Mouse (Mus musculus) urinary bladder, postnatal 10 days (tissue): Measurements from ENCODE around the gene Oip5.
"Not testable (repeated sequence)": the region's sequence is repeated elsewhere in the genome, so short reads cannot be mapped to it uniquely, and the experiment has no call there.

ENCODE experiments used
- DNase-seq: peaks from one replicate; pipeline ENCODE4 v3.0.0; 2022; ENCODE audit warnings: low spot score

Oip5 gene

DNA sequence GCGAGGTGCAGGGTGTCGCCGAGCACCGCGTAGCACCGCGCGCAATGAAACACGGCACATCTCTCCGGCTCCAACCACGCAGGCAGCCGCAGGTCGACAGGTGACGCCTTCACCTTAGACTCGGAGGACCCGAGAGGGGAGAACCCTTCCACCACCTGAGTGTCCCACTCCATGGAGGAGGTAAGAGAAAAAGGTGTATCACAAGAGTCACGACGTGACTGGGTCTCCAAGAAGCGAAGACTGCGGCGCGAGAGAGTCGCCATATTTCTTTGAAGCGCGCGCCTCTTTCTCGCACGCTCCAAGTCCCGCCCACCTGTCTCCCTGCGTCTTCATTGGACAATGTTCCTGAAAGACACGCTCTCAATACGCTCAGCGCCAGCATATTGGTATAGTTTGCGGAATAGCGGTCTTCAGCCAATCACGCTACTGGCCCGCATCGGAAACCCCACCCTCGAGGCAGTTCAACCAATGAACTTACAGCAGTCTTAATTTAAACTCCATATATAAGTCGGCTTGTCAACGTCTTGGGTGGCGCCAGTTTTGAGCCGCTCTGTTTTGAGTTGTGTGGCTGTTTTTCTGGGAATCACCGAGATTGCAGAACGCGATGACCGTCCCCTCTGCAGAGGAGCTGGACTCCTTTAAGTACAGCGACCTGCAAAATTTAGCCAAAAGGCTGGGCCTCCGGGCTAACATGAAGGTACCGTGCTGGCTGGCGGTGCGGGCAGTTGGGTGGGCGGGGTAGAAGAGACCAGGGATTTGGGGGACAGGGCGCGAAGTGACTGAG is at the start of gene Oip5, which contains the start of gene Nusap1:
Oip5 (minus strand) TSS at position 271 of the 784 bp plus-strand sequence.
Nusap1 (plus strand) TSS at position 100 of the 784 bp plus-strand sequence.
- peak; percentile 64 for DNase-seq

DNA sequence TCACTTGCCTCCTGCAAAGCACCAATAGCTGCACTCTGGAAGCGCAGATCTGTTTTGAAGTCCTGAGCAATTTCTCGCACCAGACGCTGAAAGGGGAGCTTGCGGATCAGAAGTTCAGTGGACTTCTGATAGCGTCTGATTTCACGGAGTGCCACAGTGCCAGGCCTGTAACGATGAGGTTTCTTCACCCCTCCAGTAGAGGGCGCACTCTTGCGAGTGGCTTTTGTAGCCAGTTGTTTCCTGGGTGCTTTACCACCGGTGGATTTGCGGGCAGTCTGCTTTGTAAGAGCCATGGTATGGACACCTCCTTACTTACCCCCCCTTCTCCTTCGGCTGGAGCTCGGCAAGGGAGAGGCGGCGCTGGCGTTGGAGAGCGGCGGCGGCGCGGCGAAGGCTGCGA is 47.5 kb upstream of the Oip5 start:
- not testable (repeated sequence) for DNase-seq

DNA sequence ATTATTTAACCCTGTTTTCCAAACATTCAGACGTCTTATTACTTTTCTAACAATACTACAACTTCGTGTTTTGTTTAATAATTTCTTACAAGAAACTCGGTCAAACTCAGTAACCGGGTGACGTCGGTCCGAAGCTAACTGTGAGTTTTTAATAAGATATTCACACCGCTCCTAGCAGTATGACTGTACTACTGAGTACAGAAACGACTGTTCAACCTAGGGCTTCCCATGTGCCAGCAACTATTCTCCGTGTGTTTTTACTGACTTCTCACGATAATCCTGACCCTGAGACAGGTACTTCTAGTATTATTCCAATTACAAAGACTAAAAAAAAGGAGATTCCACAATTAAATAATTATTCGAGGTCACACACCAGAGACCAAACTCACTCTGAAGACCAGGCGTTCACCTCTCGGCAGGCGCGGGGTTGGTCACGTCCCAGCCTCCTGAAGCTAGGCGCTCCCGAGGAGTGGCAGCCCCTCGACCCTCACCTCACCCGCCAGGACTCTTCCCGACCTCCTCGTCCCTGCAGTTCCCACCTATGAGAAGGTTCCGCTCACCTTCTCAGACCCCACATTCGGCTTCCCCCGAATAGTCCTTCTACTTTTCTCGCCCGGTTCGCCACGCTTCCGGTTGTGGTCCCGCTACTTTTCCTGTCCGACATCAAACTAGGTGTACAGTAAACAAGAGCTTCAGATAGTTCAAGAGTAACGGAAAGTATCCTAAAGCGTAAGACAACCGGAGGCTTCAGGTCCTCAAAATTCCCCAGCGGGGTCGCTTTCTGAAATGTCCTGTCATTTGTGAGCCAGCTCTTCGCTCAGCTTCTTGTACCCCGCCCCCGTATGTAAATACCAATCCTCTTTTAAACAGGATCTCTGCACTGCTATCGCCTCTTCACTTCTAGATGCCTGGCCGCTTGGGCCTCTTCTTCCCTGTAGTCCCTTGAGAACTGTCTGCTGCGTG is 44.2 kb upstream of the Oip5 start, which contains the start of gene Ndufaf1:
Ndufaf1 (minus strand) TSS at position 608 of the 963 bp plus-strand sequence.
- peak; percentile 23 for DNase-seq

DNA sequence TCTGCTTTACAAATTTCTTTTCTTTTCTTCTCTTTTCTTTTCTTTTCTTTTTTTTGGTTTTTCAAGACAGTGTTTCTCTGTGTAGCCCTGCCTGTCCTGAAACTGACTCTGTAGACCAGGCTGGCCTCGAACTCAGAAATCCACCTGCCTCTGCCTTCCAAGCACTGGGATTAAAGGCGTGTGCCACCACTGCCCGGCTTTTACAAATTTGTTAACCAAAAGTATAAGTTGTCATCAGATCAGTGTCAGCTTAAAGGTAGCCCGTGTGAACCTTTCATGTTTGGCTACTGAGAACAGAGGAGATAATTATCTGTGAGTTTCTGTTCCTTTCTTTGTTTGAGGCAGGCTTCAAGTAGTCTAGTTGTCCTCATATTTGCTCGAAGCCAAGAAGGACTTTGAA is 26.0 kb upstream of the Oip5 start:
- DNase-seq, result no peak

DNA sequence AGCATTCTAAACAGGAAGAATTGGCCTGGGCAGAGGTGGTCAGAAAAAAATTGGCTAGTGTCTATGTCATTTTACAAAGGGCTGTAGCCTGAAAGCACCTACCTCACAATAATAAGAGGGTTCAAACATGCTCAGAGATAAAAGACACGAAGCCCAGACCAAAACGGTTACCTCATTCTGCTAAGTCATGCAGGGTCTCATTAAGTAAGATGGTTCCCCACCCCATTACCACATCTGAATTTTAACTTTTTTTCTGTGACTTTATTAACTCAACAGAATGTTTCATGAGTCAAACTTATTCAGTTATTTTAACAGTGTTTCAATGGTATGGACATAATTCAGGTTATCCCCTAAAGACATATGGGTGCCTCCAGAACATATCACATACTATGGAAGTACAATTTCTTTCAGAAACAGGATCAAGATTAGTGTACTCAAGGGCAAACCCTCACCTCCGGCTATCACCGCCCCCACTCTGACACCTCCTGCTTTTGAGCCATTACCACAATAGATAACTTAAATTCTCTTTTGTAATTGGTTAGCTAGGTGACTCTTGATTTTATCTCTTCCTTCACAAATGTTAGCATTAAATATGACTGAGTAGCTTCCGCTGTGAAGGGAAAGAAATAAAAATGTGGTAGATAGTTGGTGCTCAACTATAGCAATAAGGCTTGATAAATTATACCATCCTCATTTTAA is 23.1 kb upstream of the Oip5 start:
- DNase-seq, result no peak

GRCm38 (mm10) chr2:119636781-119637180 is 18.5 kb upstream of the Oip5 start:
- DNase-seq, result no peak

GRCm38 (mm10) chr2:119621302-119621701 is 3.0 kb upstream of the Oip5 start:
- DNase-seq, result no peak

GRCm38 (mm10) chr2:119619002-119619401 is 733 bp upstream of the Oip5 start:
- DNase-seq, result not testable (repeated sequence)

DNA sequence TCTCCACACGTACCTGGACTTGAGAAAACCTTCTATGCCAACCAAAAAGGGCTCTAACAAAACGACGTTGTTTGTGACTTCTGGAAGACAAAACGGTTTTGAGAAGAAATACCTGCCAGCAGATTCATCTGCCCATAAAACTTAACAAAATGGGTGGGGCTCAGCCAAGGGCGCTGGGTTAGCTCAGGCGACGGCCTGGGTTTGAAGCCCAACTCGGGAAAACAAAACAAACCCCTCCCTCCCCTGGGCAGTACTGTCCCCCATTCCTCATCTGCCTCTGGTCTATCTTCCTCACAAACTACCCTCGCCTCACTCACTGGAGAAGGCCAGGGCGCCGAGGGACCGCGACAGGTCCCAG is 449 bp downstream of the Oip5 start:
- DNase-seq, result no peak

DNA sequence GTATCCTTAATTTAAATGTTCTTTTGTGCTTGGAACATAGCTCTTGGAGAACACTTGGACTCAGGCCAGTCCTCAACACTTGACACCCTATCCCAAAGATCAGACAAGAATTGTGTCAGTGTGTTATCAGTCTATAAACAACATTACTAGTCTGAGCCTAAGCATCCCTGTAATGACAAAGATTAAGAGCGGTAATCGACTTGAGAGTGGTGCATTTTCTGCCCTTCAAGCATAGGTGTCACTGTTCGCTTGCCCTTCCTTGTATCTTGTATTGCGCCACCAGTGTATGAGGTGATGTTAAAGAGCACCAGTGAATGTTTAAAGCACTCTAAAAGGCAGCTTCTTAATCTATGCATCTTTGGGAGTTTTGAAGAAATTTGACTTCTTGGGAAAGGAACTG is 11.2 kb downstream of the Oip5 start:
- DNase-seq, result no peak

DNA sequence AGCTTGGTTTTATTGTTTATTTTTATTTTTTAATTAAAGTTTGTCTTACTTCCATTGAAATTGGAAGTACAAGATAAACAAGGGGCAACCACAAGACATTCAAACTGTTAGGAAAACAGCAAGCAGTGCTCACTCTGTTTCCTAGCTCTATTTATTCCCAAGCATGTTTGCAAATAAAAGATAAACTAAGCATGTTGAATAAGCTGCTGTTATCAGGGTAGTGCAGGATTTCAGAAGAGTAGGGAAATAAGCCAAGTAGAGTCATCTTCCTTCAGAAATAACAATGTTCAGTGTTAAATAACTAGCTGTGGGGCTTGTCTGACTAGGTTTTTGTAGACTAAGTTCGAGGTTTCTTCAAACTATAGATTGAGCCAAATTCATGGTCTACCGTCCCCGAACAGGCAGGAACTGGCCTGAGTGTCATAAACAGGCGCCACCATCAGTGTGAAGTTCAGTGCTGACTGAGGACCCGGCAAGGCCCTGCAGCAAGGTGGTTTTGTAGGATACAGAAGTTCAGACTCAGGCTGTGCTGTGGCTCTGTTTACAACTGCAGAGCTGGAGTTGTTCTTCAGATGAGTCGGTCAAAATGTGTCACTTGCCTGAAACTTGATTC is 12.8 kb downstream of the Oip5 start:
- no peak for DNase-seq

DNA sequence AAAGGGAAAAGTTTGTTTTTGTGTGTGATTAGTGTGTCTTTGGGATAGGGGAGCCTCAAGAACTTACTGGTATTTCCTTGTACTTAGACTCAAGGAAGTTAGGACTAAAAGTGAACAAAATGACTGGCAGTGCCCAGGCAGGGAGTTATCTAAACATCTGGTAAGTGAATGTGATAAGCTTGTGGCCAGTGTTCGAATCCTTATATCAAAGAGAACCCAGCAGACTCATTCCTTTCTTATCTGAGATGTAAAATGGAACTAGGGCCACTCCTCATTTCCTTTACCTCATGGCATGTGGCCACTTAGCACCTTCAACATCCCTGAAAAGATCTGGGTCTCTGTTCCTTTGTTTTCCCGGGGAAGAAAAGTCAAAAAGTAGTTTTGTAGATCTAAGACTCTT is 14.4 kb downstream of the Oip5 start:
- no peak for DNase-seq

DNA sequence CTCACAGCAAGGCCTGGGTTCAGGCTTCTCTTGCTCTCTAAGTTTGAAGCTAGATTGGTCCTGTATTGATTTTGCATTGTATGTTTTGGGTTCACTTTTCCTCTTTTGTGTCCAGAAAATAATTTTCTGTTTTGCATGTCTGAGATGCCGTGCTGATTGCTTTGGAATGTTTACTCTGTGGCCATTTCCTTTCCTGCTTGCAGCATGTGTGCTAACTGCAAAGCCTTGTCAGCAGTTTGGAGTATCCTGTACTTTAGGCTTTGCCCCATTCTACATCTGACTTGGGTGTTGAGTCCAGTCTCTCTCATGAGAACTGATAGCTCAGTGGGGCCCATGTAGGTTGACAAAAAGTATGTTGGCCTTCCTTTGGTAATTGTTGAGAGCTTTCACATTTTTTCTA is 15.8 kb downstream of the Oip5 start:
- DNase-seq, result no peak

DNA sequence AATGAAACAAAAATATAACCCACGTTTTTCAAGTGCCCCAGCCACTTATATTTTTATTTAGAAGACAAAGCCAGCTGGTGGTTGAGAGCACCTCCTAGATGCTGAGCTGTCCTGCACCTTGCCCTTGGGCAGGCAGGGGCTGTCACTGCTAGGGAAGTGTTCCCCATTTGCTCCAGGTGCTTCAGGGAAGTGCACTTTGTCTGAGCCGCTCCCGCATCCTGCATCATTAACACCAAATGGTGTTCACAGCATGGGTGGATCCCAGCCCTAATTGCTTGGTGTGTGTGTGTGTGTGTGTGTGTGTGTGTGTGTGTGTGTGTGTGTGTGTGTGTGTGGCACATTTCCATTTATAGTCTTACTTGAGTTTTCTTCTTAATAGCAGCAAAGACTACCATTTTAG is 16.7 kb downstream of the Oip5 start:
- not testable (repeated sequence) for DNase-seq

GRCm38 (mm10) chr2:119601027-119601426 is 17.2 kb downstream of the Oip5 start:
- no peak for DNase-seq

GRCm38 (mm10) chr2:119596781-119597330 is 21.4 kb downstream of the Oip5 start:
- DNase-seq, result no peak

DNA sequence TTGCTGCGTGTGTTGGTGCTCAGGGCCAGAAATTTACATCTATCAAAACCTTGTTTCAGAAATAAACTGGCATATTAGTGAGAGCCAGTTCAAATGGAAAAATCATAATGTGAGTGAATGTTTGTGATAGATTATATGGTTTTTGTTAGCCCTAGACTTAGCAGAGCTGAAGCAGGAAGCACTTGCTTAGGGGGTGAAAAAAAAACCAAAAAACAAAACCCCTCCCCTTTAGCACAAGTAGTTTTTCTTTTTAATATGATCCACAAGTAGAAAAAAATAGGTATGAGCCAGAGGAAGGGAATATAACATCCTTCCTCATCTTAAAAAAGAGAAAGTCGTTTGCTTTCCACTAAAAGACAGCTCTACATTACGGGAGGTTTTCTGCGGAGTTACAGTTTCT is 23.0 kb downstream of the Oip5 start:
- DNase-seq, result no peak

DNA sequence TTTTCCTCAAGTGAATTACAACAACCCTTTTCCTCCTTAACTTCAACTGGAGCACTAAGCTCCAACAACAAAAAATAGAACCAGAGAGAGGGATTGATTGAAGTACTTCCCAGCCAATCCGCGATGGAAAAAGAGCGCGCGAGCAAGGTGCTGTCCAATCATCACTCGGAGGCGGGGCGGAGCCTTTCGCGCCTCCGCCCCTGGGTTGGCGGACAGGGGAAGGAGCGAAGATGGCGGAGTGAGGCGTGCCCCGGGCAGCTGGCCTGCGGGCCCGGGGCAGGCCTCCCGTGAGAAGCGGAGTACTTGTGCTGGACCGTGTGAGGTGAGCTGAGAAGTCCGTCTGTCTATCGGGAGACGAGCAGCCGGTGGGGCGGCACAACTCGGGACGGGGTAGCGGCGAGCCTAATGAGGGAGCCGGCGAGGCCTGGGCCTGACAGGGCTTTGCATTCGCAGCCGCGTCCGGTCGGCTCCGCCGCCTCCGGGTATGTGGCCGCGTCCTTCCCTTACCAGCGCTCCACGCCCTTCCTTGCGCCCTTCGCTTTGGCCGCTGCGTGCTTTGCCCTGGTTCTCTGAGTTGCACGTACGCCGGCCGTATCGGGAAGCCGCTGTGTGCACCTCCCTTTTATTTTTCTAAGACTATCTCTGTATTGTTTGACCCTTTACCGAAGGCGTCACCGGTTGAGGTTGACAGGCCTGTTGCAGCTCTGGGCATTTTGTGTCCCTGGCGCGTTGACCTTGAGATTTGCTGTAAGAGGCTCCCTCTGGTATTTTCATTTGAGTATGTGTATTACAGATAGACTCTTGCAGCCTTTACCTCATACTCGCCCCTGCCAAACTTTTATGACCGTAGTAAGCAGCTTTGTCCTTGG is 23.9 kb downstream of the Oip5 start:
- peak; percentile 87 for DNase-seq

- no peak for DNase-seq
Observed at GRCm38 (mm10) chr2:119593765-119594112, 24.5 kb downstream of the Oip5 start.

GRCm38 (mm10) chr2:119591247-119591646 is 27.0 kb downstream of the Oip5 start:
- no peak for DNase-seq

DNA sequence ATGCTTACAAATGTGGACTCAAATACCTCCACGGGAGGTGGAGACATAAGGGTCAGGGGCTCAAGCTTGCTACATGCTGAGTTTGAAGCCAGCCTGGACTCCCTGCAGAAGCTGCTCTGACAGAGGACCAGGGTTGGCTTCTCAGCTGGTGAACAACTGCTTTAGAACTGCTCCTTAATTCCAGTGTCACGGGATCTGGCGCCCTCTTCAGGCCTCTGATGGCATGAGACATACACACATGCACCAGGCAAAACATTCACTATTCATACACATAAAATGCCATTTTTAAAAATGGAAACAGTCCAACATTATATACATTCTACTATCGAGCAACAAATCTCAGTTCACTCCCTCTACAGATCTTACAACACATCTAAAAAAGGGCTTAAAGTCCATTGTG is 30.9 kb downstream of the Oip5 start:
- DNase-seq, result no peak
